Mouse (Mus musculus) heart, adult 8-10 months (tissue): ENCODE measurements around the gene Tbpl1. TPM values are rescaled to one million over a fixed set of nuclear protein-coding genes. Genes with fewer than 3 reads are reported as not detected.

Experiments
- DNase-seq: peaks from one replicate; pipeline ENCODE4 v3.0.0; 2022; ENCODE audit warnings: low spot score
- total RNA-seq, 4 experiments: library from RNA; stranded (reverse); gene quantifications; 2 replicates each; pipeline ENCODE4 v1.2.4; 2022

Tbpl1 gene
- total RNA-seq, 4 experiments from 2014 or later = 13.6 to 23.7 (median 16.2) TPM

GRCm38 (mm10) chr10:22710173-22710777, 21.5 kb downstream of the Tbpl1 start:
- DNase-seq = no peak

GRCm38 (mm10) chr10:22708190-22708843, 23.4 kb downstream of the Tbpl1 start:
- no peak for DNase-seq

- DNase-seq = no peak
Observed at GRCm38 (mm10) chr10:22703844-22704243, 27.9 kb downstream of the Tbpl1 start.

GRCm38 (mm10) chr10:22701485-22702315, 30.0 kb downstream of the Tbpl1 start:
- DNase-seq = no peak

GRCm38 (mm10) chr10:22700773-22701172, 31.0 kb downstream of the Tbpl1 start:
- peak; percentile 43 for DNase-seq

GRCm38 (mm10) chr10:22699487-22700335, 32.0 kb downstream of the Tbpl1 start:
- DNase-seq = peak; percentile 35

- no peak for DNase-seq
Observed at GRCm38 (mm10) chr10:22698158-22698953, 33.4 kb downstream of the Tbpl1 start.

- no peak for DNase-seq
Observed at GRCm38 (mm10) chr10:22696864-22697263, 34.9 kb downstream of the Tbpl1 start.

GRCm38 (mm10) chr10:22696236-22696635, 35.5 kb downstream of the Tbpl1 start:
- no peak for DNase-seq

- DNase-seq = peak; percentile 10
Observed at GRCm38 (mm10) chr10:22675848-22676630, 55.7 kb downstream of the Tbpl1 start.

GRCm38 (mm10) chr10:22674176-22674575, 57.6 kb downstream of the Tbpl1 start:
- no peak for DNase-seq

- DNase-seq = no peak
Observed at GRCm38 (mm10) chr10:22668509-22668908, 63.2 kb downstream of the Tbpl1 start.

- DNase-seq = no peak
Observed at GRCm38 (mm10) chr10:22660286-22661000, 71.3 kb downstream of the Tbpl1 start.

- no peak for DNase-seq
Observed at GRCm38 (mm10) chr10:22659386-22659725, 72.4 kb downstream of the Tbpl1 start.

- DNase-seq = no peak
Observed at GRCm38 (mm10) chr10:22658534-22659385, 73.0 kb downstream of the Tbpl1 start.
